Comparison of ENCODE assay signal across 8 mouse cellular contexts in the genomic region with DNA sequence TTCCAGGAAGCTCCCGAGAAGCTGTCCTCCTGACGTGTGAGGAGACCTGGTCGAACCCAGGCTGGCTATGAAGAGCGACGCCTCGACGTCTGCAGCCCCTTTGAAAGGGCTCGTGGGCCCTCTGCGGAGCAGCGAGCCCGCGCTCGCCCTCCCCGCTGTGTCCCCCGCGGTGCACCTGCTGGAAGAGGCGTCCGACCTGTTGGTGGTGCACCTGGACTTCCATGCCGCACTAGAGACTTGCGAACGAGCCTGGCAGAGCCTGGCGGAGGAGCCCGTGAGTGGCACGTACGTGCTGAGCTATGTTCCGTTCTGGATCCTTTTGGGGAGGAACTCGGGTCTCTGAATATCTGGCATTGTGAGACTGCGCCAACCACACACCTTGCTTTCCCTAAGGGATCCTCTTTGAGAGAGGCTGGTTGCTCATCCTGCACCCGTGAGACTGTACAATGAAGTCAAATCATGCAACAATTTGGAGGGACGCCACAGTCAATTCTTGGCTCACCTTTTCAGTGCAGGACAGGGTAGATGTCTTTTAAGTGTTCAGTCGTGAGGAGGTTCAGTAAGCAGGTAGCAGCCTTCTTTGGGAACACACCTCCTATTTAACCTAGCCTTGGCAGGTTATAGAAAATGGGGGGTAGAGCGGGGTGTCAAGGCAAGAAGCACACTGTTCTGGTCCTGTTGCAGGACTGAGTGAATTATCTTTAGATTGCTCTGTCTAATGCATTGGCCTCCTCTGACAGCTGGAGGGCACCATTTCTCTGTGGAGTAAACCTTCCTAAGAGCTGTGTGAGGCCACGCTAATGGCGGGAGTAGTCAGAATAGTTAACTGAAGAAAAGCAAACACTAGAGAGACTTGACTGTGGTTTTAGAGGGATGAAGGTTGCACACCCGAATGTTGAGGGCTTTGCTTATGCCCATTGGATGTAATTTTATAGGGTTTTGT. TPM values are rescaled to one million over a fixed set of nuclear protein-coding genes. Genes with fewer than 3 reads are reported as not detected.
DNase-seq lines count a peak whose midpoint lies in the region; ATAC-seq lines count a peak whose summit lies in the region.

No protein-coding gene starts in this region.

- H3K9ac ChIP-seq in heart, embryonic 11.5 days (ENCODE audit: low read depth, low read length) = peak overlapping the region; percentile 74
- H3K9ac ChIP-seq in kidney, embryonic 15.5 days = peak overlapping the region; percentile 65
- H3K9ac ChIP-seq in liver, embryonic 15.5 days = peak overlapping the region; percentile 74

- H3K36me3 ChIP-seq in heart, embryonic 11.5 days (ENCODE audit: control insufficient read depth, insufficient read depth, low read length) = 0 out of 2 replicates have a peak, but pooled peaks cover 2% of the 10 kb centered on the region
- peaks cover 25% of the 10 kb centered on the region for H3K36me3 ChIP-seq in kidney, embryonic 15.5 days
- peaks cover 12% of the 10 kb centered on the region for H3K36me3 ChIP-seq in liver, embryonic 15.5 days (replicated peaks)

- peak overlapping the region; percentile 91 for H3K4me2 ChIP-seq in heart, embryonic 11.5 days
- H3K4me2 ChIP-seq in kidney, embryonic 15.5 days = peak overlapping the region; percentile 94
- peak overlapping the region; percentile 99 for H3K4me2 ChIP-seq in liver, embryonic 15.5 days

- H3K4me1 ChIP-seq in heart, embryonic 11.5 days (ENCODE audit: control insufficient read depth, insufficient read depth, low read length) = peaks cover 9% of the 10 kb centered on the region; the same call in 1 of the 2 replicates
- H3K4me1 ChIP-seq in kidney, embryonic 15.5 days = peaks cover 20% of the 10 kb centered on the region
- peaks cover 32% of the 10 kb centered on the region for H3K4me1 ChIP-seq in liver, embryonic 15.5 days (replicated peaks)

- no peaks in the 10 kb centered on the region for H3K9me3 ChIP-seq in heart, embryonic 11.5 days (replicated peaks; ENCODE audit: control insufficient read depth, low read length)
- H3K9me3 ChIP-seq in kidney, embryonic 15.5 days (replicated peaks) = no peaks in the 10 kb centered on the region
- H3K9me3 ChIP-seq in liver, embryonic 15.5 days (replicated peaks) = no peaks in the 10 kb centered on the region

- ATAC-seq in heart, embryonic 11.5 days (replicated peaks; ENCODE audit: insufficient number of reproducible peaks, low FRiP score, low TSS enrichment) = peak; percentile 71
- ATAC-seq in kidney, embryonic 15.5 days (replicated peaks; ENCODE audit: low FRiP score) = peak; percentile 67
- ATAC-seq in liver, embryonic 15.5 days (ENCODE audit: insufficient read depth) = peak; percentile 80

- H3K27me3 ChIP-seq in heart, embryonic 11.5 days (ENCODE audit: control insufficient read depth, insufficient read depth, low read length) = no peaks in the 10 kb centered on the region; the same call in 1 of the 2 replicates
- no peaks in the 10 kb centered on the region for H3K27me3 ChIP-seq in kidney, embryonic 15.5 days
- H3K27me3 ChIP-seq in liver, embryonic 15.5 days = peaks cover 4% of the 10 kb centered on the region; the same call in 1 of the 2 replicates

- DNase-seq in CD4-positive, CD25-positive, alpha-beta regulatory T cell, adult 2 months (ENCODE audit: low read depth, low spot score) = peak; percentile 88
- DNase-seq in adrenal gland, adult 18-20 months (ENCODE audit: low spot score in 2 of 2) = peak; percentile 22 to 37
- peak; percentile 45 for DNase-seq in embryo, embryonic 11.5 days (ENCODE audit: low read depth, low spot score)
- peak; percentile 43 for DNase-seq in neural tube, embryonic 10.5 days (ENCODE audit: extremely low spot score, low spot score)
- DNase-seq in thymus, adult 18-20 months = peak; percentile 51 to 60

- peak overlapping the region; percentile 67 for H3K4me3 ChIP-seq in heart, embryonic 11.5 days (ENCODE audit: low read depth, low read length)
- peak overlapping the region; percentile 75 for H3K4me3 ChIP-seq in kidney, embryonic 15.5 days (replicated peaks)
- peak overlapping the region; percentile 79 for H3K4me3 ChIP-seq in liver, embryonic 15.5 days (replicated peaks)

- 3% methylated on average over 35 of the region's 35 CpGs for WGBS in heart, embryonic 11.5 days (ENCODE audit: insufficient replicate concordance)
- WGBS in kidney, embryonic 15.5 days = 3% methylated on average over 35 of the region's 35 CpGs
- under 1% methylated on average over 35 of the region's 35 CpGs for WGBS in liver, embryonic 15.5 days (ENCODE audit: insufficient replicate concordance)

- no peak overlapping the region for H3K27ac ChIP-seq in heart, embryonic 11.5 days (ENCODE audit: low read depth, low read length)
- H3K27ac ChIP-seq in kidney, embryonic 15.5 days = peak overlapping the region; percentile 86; the same call in 1 of the 2 replicates
- peak overlapping the region; percentile 69 for H3K27ac ChIP-seq in liver, embryonic 15.5 days (replicated peaks)

RNA-seq across cellular contexts. Expression of a gene that starts 1.0 kb away (rescaled TPM):
- 10 to 100 TPM; 11.1 to 11.6 TPM for total RNA-seq in adrenal gland, adult 18-20 months (2021)
- polyA plus RNA-seq in heart, embryonic 11.5 days (2014; fragmentation: Nextera tagmentation; extraction: Ambion mirVana) = 3.8 and 4.1 TPM in 2 replicates
- polyA plus RNA-seq in kidney, embryonic 15.5 days (2015; fragmentation: Nextera tagmentation; extraction: Ambion mirVana) = 10.5 TPM in 2 replicates
- polyA plus RNA-seq in liver, embryonic 15.5 days (2015; fragmentation: Nextera tagmentation; extraction: Ambion mirVana) = 4.4 and 5.6 TPM in 2 replicates

RNA-seq across cellular contexts. Expression of a gene that starts 26.0 kb away (rescaled TPM):
- 10 to 100 TPM in 1 of 2 experiments, 1 to 10 TPM in 1; 9.7 to 22.9 TPM for total RNA-seq in adrenal gland, adult 18-20 months (2021)
- polyA plus RNA-seq in heart, embryonic 11.5 days (2014; fragmentation: Nextera tagmentation; extraction: Ambion mirVana) = 0.59 and 1.0 TPM in 2 replicates
- polyA plus RNA-seq in kidney, embryonic 15.5 days (2015; fragmentation: Nextera tagmentation; extraction: Ambion mirVana) = 0.22 and 0.43 TPM in 2 replicates
- 5.4 and 6.1 TPM in 2 replicates for polyA plus RNA-seq in liver, embryonic 15.5 days (2015; fragmentation: Nextera tagmentation; extraction: Ambion mirVana)

RNA-seq across cellular contexts. Expression of a gene that starts 53.7 kb away (rescaled TPM):
- total RNA-seq in adrenal gland, adult 18-20 months (2021) = 10 to 100 TPM; 35.7 to 46.0 TPM
- polyA plus RNA-seq in heart, embryonic 11.5 days (2014; fragmentation: Nextera tagmentation; extraction: Ambion mirVana) = 32.3 and 53.2 TPM in 2 replicates
- polyA plus RNA-seq in kidney, embryonic 15.5 days (2015; fragmentation: Nextera tagmentation; extraction: Ambion mirVana) = 12.0 and 13.1 TPM in 2 replicates
- polyA plus RNA-seq in liver, embryonic 15.5 days (2015; fragmentation: Nextera tagmentation; extraction: Ambion mirVana) = 8.7 and 11.5 TPM in 2 replicates

Comparison
In these comparisons a context has a peak if more than half of its experiments do, and no peak if none do; other contexts are left out.
1. DNase-seq: peak in every context shown above with its lines; median percentile 88 in CD4-positive, CD25-positive, alpha-beta regulatory T cell, adult 2 months; 56 in thymus, adult 18-20 months; 45 in embryo, embryonic 11.5 days; 43 in neural tube, embryonic 10.5 days; 30 in adrenal gland, adult 18-20 months.